Mouse (Mus musculus): ENCODE results near the gene Dyrk2. TPM values are rescaled to one million over a fixed set of nuclear protein-coding genes. Genes with fewer than 3 reads are reported as not detected.

Gene Dyrk2
- total and polyA plus RNA-seq, 2 experiments from 2014 or later = 9.6 to 73.4 TPM

- H3K9me3 ChIP-seq (ENCODE audit: low read length) = no peaks in the 10 kb centered on the region
- peak; percentile 22 for TF ChIP-seq CTCF (IDR thresholded peaks at IDR 0.05)
- H3K27me3 ChIP-seq (ENCODE audit: insufficient read depth, low read length) = no peaks in the 10 kb centered on the region
- peaks cover 9% of the 10 kb centered on the region for H3K36me3 ChIP-seq (ENCODE audit: insufficient read depth, low read length)
- 6% methylated on average over 16 of the region's 16 CpGs for WGBS
- peak overlapping the region; percentile 99 for H3K4me3 ChIP-seq (ENCODE audit: low read depth, low read length)
- H3K4me1 ChIP-seq (ENCODE audit: insufficient read depth, low read length) = peaks cover 9% of the 10 kb centered on the region; the same call in 1 of the 2 replicates
- H3K27ac ChIP-seq (ENCODE audit: low read depth, low read length) = peak overlapping the region; percentile 93
- no peak for ATAC-seq (ENCODE audit: low FRiP score)
- H3K9ac ChIP-seq (replicated peaks; ENCODE audit: low read length, poor library complexity, severe bottlenecking) = peak overlapping the region; percentile 95
- peak; percentile 19 for DNase-seq (ENCODE audit: low spot score)
- peak overlapping the region; percentile 91 for H3K4me2 ChIP-seq (ENCODE audit: low read depth, low read length, poor library complexity, severe bottlenecking)
These were observed 2.6 kb downstream of the Dyrk2 start for GRCm38 (mm10) chr10:118867304-118867895.

- peaks cover 26% of the 10 kb centered on the region for H3K36me3 ChIP-seq (ENCODE audit: insufficient read depth, low read length)
- H3K9ac ChIP-seq (replicated peaks; ENCODE audit: low read length, poor library complexity, severe bottlenecking) = no peak overlapping the region
- 89% methylated on average over 7 of the region's 7 CpGs for WGBS
- no peak overlapping the region for H3K27ac ChIP-seq (ENCODE audit: low read depth, low read length)
- peaks cover 4% of the 10 kb centered on the region; the same call in 1 of the 2 replicates for H3K4me1 ChIP-seq (ENCODE audit: insufficient read depth, low read length)
- no peaks in the 10 kb centered on the region for H3K27me3 ChIP-seq (ENCODE audit: insufficient read depth, low read length)
- H3K4me2 ChIP-seq (ENCODE audit: low read depth, low read length, poor library complexity, severe bottlenecking) = no peak overlapping the region
- H3K4me3 ChIP-seq (ENCODE audit: low read depth, low read length) = no peak overlapping the region
- DNase-seq (ENCODE audit: low spot score) = no peak
- no peak for TF ChIP-seq CTCF (IDR thresholded peaks at IDR 0.05)
- H3K9me3 ChIP-seq (ENCODE audit: low read length) = no peaks in the 10 kb centered on the region
- no peak for ATAC-seq (ENCODE audit: low FRiP score)
These were observed 5.0 kb downstream of the Dyrk2 start for GRCm38 (mm10) chr10:118864976-118865375.

- Histone ChIP-seq H3K9me3 (ENCODE audit: low read length) (no peaks in the 10 kb centered on the region), H3K4me2 (ENCODE audit: low read depth, low read length, poor library complexity, severe bottlenecking) (no peak overlapping the region), H3K27ac (ENCODE audit: low read depth, low read length) (no peak overlapping the region), H3K4me3 (ENCODE audit: low read depth, low read length) (no peak overlapping the region), H3K9ac (replicated peaks; ENCODE audit: low read length, poor library complexity, severe bottlenecking) (no peak overlapping the region), H3K27me3 (ENCODE audit: insufficient read depth, low read length) (no peaks in the 10 kb centered on the region), H3K4me1 (ENCODE audit: insufficient read depth, low read length) (0 out of 2 replicates have a peak, but pooled peaks cover 3% of the 10 kb centered on the region), H3K36me3 (ENCODE audit: insufficient read depth, low read length) (peaks cover 38% of the 10 kb centered on the region)
- ATAC-seq (ENCODE audit: low FRiP score) (no peak), DNase-seq (ENCODE audit: low spot score) (no peak)
- TF ChIP-seq CTCF (IDR thresholded peaks at IDR 0.05) = no peak
- 86% methylated on average over 8 of the region's 8 CpGs for WGBS
These were observed 6.4 kb downstream of the Dyrk2 start for GRCm38 (mm10) chr10:118863611-118864010.

- H3K4me3 ChIP-seq (ENCODE audit: low read depth, low read length) = no peak overlapping the region
- TF ChIP-seq CTCF (IDR thresholded peaks at IDR 0.05) = no peak
- no peak overlapping the region for H3K27ac ChIP-seq (ENCODE audit: low read depth, low read length)
- peaks cover 42% of the 10 kb centered on the region for H3K36me3 ChIP-seq (ENCODE audit: insufficient read depth, low read length)
- 70% methylated on average over 4 of the region's 4 CpGs for WGBS
- ATAC-seq (ENCODE audit: low FRiP score) = no peak
- 0 out of 2 replicates have a peak, but pooled peaks cover 3% of the 10 kb centered on the region for H3K4me1 ChIP-seq (ENCODE audit: insufficient read depth, low read length)
- H3K27me3 ChIP-seq (ENCODE audit: insufficient read depth, low read length) = no peaks in the 10 kb centered on the region
- no peak for DNase-seq (ENCODE audit: low spot score)
- no peaks in the 10 kb centered on the region for H3K9me3 ChIP-seq (ENCODE audit: low read length)
- no peak overlapping the region for H3K9ac ChIP-seq (replicated peaks; ENCODE audit: low read length, poor library complexity, severe bottlenecking)
- no peak overlapping the region for H3K4me2 ChIP-seq (ENCODE audit: low read depth, low read length, poor library complexity, severe bottlenecking)
These were observed 7.8 kb downstream of the Dyrk2 start for GRCm38 (mm10) chr10:118862233-118862632.

GRCm38 (mm10) chr10:118861234-118862025 is 8.6 kb downstream of the Dyrk2 start:
- WGBS = 95% methylated on average over 11 of the region's 11 CpGs
- Histone ChIP-seq H3K27me3 (ENCODE audit: insufficient read depth, low read length) (no peaks in the 10 kb centered on the region), H3K36me3 (ENCODE audit: insufficient read depth, low read length) (peaks cover 48% of the 10 kb centered on the region), H3K4me1 (ENCODE audit: insufficient read depth, low read length) (0 out of 2 replicates have a peak, but pooled peaks cover 3% of the 10 kb centered on the region), H3K9me3 (ENCODE audit: low read length) (no peaks in the 10 kb centered on the region), H3K9ac (replicated peaks; ENCODE audit: low read length, poor library complexity, severe bottlenecking) (no peak overlapping the region), H3K4me3 (ENCODE audit: low read depth, low read length) (no peak overlapping the region), H3K4me2 (ENCODE audit: low read depth, low read length, poor library complexity, severe bottlenecking) (no peak overlapping the region), H3K27ac (ENCODE audit: low read depth, low read length) (no peak overlapping the region)
- ATAC-seq (ENCODE audit: low FRiP score) (no peak), DNase-seq (ENCODE audit: low spot score) (no peak)
- no peak for TF ChIP-seq CTCF (IDR thresholded peaks at IDR 0.05)

GRCm38 (mm10) chr10:118859655-118860054 is 10.4 kb downstream of the Dyrk2 start:
- 98% methylated on average over 21 of the region's 21 CpGs for WGBS
- Histone ChIP-seq H3K4me2 (ENCODE audit: low read depth, low read length, poor library complexity, severe bottlenecking) (no peak overlapping the region), H3K27ac (ENCODE audit: low read depth, low read length) (no peak overlapping the region), H3K9me3 (ENCODE audit: low read length) (no peaks in the 10 kb centered on the region), H3K36me3 (ENCODE audit: insufficient read depth, low read length) (peaks cover 45% of the 10 kb centered on the region), H3K4me3 (ENCODE audit: low read depth, low read length) (no peak overlapping the region), H3K27me3 (ENCODE audit: insufficient read depth, low read length) (no peaks in the 10 kb centered on the region), H3K4me1 (ENCODE audit: insufficient read depth, low read length) (no peaks in the 10 kb centered on the region), H3K9ac (replicated peaks; ENCODE audit: low read length, poor library complexity, severe bottlenecking) (no peak overlapping the region)
- DNase-seq (ENCODE audit: low spot score) = no peak
- no peak for TF ChIP-seq CTCF (IDR thresholded peaks at IDR 0.05)
- no peak for ATAC-seq (ENCODE audit: low FRiP score)

Data from midbrain, postnatal 0 days (tissue).